Mouse (Mus musculus): ENCODE measurements around the gene Slc25a39.

Slc25a39 gene

DNA sequence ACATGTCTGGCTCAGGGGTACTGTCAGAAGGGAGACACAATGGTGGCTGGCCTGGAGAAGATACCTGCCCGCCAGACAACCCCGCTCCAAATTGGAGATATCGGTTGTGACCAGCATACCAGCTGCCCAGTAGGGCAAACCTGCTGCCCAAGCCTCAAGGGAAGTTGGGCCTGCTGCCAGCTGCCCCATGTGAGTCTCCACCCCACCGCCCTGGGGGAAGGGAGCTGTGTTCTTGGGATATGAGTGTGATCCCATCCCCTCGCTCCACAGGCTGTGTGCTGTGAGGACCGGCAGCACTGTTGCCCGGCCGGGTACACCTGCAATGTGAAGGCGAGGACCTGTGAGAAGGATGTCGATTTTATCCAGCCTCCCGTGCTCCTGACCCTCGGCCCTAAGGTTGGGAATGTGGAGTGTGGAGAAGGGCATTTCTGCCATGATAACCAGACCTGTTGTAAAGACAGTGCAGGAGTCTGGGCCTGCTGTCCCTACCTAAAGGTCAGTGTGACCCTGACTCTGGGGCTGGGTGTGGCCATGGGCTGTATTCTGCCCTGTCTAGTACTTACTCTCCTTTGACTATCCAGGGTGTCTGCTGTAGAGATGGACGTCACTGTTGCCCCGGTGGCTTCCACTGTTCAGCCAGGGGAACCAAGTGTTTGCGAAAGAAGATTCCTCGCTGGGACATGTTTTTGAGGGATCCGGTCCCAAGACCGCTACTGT, 28.2 kb upstream of the Slc25a39 start:
- no peak for DNase-seq

DNA sequence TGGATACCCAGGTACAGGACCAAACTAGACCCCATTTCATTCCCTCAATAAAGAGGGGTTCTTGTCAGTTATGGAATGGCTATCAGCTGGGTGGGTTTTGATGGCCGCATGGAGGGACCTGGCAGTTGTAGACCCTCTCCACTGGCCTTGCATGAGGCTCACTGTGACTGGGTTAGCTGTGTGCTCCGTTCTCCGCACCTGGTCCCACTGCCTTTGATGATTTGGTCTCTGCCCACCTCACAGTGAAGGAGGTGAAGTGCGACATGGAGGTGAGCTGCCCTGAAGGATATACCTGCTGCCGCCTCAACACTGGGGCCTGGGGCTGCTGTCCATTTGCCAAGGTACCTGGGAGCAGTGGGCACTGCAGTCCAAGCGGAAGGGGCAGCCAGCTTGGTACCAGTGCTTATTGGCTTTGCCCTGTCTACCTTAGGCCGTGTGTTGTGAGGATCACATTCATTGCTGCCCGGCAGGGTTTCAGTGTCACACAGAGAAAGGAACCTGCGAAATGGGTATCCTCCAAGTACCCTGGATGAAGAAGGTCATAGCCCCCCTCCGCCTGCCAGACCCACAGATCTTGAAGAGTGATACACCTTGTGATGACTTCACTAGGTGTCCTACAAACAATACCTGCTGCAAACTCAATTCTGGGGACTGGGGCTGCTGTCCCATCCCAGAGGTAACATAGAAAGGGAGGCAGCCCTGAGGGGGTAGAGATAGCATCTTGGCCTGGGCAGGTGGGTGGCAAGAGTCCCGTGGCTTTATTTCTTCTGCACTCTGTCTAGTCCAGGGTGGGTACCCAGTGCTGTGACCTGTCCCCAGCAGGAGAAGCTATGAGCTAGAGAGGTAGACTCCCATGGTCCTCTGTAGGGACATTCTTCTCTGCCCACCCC, 27.3 kb upstream of the Slc25a39 start:
- DNase-seq = no peak

DNA sequence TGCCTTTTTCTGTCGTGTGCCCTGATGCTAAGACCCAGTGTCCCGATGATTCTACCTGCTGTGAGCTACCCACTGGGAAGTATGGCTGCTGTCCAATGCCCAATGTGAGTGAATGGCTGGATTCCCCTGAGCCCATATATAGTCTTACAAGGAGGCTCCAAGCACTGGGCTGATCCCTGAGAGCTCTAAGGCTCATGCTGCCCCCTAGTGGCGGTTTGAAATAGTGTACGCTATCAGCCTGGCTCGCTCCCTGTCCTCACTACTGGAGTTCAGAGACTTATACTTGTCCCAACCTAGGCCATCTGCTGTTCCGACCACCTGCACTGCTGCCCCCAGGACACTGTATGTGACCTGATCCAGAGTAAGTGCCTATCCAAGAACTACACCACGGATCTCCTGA, 26.7 kb upstream of the Slc25a39 start:
- DNase-seq = peak; percentile 93

DNA sequence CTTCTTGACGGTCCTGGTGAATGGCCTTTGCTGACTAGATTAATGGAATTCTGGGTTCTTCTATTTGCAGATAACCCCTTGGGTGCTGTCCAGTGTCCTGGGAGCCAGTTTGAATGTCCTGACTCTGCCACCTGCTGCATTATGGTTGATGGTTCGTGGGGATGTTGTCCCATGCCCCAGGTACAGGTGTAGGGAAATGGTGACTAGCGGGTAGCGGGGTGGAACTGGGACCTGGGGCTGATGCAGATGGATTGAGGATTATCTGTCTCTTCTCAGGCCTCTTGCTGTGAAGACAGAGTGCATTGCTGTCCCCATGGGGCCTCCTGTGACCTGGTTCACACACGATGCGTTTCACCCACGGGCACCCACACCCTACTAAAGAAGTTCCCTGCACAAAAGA, 26.1 kb upstream of the Slc25a39 start:
- no peak for DNase-seq

DNA sequence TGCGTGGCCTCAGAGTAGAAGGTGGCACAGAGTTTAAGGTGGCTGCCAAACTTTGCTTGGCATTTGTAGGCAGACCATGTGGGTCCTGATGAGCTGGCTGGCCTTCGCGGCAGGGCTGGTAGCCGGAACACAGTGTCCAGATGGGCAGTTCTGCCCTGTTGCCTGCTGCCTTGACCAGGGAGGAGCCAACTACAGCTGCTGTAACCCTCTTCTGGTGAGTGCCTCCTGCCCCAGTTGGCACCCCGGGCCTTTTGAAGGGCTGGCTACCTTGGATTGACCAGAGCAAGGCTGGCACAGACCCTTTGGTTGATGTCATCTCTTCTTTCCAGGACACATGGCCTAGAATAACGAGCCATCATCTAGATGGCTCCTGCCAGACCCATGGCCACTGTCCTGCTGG, 25.1 kb upstream of the Slc25a39 start:
- no peak for DNase-seq

DNA sequence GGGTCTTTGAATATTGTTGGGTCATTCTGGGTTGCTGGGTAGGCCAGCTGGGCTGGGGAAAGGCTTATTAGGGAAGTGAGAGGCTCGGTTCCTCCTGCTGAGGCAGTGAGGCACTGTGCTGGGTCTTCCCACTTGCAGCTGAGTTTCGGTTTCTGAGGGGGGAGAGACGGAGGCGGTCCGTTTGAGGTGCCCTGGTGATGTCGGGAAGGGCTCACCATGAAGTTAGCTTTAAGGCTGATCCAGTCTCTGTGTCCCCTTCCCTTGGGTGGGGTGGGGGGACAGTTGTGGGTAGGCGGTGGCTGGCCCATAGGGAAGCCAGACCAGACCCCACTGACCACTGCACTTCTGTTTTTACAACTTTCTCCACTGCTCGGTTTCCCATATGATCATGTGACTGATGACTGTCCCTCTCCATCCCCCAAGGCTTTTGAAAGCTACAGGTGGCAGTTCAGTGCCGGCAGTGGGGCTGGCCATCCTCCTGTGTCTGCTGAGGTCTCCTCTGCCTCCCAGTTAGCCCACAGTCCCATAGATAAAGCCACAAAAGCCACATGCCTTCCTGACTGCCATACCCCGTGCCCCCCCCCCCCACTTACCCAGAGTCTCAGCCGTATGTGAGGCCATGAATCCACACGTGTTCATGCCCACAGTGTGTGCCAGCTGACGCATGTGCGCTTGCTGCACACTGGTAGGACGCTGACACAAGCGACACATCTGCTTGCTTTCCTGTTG, 24.5 kb upstream of the Slc25a39 start:
- no peak for DNase-seq

DNA sequence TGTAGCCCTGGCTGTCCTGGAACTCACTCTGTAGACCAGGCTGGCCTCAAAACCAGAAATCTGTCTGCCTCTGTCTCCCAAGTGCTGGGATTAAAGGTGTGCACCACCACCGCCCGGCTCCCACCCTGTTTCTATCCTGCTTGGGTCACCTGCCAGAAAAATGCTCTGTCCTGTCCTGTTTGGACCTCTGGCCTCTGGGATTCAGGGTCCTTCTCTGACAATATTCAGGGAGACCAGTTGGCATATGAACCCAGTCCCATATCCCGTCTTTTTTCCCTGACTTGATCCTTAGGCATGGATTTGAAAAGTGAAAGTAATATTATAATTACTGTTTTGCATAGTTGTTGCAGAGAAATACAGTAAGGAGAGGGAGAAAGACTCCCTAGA, 24.0 kb upstream of the Slc25a39 start:
- DNase-seq = no peak

DNA sequence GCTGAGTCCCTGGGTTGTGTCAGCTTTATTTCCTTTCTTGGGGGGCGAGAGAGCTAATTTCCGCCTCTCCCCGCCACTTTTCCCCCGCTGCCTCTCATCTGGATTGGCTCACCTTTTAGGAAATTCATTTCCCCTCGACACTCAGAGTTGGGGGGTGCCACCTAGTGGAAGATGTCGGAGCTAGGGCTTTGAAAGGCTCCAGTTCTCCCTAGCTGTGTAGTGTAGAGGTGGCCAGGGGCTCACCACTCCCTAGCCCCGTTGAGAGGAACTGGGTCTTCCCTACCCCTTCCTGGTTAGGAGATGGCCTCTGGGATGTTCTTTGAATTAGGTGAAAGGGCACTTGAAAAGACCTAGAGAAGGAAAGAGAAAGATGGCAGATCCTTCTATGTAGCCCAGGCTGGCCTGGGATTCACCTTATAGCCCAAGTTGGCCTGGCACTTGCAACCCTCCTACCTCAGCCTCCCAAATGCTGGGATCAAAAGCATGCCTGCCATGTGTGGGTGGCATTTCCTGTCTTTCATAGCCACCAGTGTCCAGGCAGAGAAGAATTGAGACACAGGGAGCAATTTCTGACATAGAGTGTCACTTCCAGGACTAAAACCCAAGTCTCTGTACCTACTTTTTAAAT, 23.4 kb upstream of the Slc25a39 start:
- DNase-seq = peak; percentile 86

DNA sequence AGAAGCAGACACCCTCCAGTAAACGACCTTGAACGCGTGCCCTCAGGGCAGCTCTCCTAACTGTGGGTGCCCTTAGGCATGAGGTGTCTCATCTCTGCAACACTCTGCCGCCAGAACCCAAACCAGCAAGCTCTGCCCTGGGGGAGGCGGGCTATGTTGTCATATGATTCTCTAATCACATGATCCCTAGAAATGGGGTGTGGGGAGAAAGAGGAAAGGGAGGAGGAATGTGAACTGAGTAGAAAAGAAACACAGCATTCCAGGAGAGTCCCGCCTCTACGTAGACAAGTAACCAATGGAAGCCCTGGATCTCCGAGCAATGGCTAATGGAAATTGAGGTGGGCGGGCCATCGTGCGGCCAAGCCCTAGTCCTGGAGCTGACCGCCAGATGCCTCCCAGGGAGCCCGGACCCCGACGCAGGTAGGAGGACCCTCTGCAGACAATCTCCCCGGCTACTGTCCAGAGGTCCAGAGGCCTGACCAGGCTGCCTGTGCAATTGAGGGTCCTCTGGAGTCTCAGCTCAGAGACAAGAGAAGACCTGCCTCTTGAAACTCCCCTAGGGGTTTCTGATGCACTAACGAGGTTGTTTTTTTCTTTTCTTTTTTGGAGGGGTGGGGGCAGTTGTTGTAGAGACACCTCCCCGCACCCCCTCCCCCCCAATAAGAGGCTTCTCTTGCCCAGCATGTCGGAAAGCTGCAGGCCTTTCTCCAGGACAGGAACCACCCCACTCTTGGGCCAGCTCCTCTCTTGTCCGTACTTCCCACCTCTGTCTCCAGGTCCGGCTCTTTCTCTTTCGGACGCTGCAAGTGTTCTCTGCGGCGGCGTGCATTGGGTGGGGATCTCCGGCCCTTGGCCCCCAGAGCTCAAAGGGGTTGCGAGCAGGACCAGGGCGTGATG, 22.6 kb upstream of the Slc25a39 start, which contains the start of gene Grn:
Gene Grn, plus strand, starts transcription at position 195 of the 897 bp plus-strand sequence.
- peak; percentile 96 for DNase-seq

DNA sequence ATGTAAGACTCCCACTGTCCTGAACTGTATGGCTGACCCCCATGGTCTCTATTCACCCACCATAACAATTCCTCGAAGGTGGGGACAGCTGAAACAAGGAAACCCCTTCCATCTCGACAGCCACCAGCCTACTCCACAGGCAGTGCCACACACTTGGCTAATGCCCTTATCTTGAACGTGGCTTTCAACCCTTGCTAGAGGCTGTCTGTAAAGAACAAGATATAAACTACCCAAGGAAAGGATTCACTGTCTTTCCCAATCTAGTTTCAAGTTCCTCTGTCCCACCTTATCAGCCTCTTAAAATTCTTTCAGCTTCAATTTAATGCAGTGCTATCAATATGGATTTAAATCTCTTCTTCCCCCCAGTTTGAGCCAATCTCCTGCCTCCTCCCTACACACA, 21.8 kb upstream of the Slc25a39 start:
- DNase-seq = no peak

DNA sequence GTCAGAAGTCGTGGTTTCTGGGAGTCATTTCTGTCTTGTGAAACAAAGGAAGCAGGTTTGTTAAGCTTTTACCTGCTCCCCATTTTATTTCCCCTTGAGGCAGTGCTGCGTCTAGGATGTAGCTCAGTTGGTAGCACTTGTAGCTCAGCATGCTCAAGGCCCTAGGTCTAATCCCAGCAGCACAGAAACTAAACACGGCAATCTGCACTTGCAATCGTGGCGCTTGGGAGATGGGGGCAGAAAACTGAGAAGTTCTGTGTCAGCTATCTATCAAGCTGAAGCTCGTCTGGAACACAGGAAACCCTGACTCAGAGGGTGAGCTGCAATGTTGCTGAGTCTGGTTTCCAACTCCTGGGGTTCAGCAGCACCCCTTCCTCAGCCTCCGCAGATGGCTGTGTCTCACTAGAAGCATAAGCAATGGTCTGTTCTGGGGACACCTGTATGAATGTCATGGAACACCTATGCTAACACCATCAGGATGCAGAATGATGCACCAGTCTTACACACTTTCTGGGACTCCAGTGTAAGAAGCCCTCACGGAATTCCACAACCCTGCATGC, 21.3 kb upstream of the Slc25a39 start:
- DNase-seq = no peak

DNA sequence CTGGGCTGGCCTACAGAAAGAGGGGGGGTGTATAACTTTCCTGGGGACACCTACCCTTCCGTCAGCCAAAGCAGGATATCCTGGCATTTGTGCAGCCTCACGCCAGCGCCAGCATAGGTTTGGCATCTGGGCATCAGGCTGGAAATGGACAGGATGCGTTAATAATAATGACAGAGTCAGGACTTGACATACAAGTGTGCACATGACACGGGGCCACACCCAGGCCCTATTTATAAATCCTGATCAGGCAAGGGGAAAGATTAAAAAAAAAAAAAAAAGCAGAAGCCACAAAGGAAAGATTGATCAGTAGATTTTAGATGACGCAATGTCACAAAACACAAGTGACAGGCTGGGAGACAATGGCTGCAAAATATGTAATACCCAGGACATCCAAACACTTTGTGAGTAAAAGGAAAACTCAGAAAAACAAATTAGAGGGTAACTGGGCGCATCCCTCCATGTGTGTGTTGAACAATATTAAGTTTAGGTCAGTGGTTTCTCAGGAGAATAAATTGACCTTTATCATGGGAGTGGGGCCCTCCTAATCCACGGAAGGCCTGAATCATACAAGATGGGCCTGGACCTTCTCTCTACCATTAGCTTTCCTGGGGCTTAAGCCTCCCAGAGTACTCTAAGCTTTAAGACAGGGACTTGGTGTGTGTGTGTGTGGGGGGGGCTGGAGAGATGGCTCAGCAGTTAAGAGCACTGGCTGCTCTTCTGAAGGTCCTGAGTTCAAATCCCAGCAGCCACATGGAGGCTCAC, 18.0 kb upstream of the Slc25a39 start:
- no peak for DNase-seq

DNA sequence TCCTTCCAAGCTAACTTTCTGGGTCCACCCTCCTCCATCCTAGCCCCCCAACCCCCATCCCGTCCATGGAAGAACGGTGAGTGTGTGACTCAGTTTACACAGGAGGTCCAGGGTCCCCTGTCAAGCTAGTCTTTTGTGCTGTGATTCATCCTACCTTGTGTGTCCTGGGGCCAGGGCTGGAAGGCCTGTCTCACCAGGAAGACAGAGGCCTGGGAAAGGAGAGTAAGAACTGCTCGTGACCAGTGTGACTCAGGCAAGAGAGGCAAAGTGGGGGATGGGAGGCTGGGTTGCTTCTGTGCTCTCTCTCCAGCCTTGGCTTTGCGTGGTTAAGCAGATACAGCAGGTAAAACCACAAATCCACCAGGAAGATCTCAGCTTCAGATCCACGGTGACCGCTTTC, 16.9 kb upstream of the Slc25a39 start:
- DNase-seq = no peak

DNA sequence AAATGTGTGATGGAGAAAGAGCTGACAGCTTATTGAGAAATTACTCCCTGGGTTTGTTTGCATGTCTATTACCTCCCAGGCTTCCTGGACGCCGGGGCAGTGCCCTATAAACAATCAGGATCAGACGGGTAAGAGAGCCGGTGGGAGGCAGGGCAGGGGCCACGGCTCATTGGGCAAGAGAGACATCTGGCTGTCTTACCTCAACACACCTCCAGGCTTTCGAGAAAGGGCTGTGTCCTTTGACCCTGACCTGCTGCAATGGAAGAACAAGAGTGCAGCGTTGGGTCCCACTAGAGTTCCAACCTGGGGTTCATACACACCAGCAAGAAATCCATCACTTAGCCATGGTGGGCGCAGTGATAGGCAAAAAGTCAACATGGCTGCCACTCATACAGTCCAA, 13.8 kb upstream of the Slc25a39 start:
- DNase-seq = no peak

DNA sequence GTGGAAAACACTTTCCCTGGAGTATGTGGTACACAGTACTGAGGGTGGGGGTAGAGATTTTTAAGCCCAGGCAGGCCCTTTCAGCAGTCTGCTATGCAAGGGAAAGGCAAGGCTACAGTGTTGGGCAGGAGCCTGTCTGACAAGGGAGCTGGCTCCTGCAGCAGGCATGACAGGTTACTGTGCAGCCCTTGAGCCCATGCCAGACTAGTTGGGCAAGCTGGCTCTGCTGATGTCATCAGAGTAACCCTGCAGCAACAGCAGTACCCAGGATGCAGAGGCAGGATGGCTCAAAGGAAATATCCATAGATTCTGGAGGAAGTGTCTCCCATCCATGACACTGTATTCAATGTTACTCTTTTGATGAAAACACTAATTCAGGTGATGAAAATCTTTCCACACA, 11.1 kb upstream of the Slc25a39 start:
- DNase-seq = no peak

DNA sequence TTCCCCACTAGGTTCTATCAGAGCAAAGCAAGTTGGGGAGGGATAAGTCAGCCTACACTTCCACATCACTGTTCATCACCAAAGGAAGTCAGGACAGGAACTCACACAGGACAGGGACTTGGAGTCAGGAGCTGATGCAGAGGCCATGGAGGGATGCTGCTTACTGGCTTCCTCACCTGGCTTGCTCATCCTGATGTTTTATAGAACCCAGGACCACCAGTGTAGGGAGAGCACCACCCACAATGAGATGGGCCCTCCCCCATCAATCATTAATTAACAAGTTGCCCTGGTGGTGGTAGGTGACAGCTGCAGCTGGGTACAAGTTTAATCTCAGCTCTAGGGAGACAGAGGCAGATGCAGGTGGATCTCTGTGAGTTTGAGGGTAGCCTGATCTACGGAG, 9.4 kb upstream of the Slc25a39 start:
- DNase-seq = no peak

DNA sequence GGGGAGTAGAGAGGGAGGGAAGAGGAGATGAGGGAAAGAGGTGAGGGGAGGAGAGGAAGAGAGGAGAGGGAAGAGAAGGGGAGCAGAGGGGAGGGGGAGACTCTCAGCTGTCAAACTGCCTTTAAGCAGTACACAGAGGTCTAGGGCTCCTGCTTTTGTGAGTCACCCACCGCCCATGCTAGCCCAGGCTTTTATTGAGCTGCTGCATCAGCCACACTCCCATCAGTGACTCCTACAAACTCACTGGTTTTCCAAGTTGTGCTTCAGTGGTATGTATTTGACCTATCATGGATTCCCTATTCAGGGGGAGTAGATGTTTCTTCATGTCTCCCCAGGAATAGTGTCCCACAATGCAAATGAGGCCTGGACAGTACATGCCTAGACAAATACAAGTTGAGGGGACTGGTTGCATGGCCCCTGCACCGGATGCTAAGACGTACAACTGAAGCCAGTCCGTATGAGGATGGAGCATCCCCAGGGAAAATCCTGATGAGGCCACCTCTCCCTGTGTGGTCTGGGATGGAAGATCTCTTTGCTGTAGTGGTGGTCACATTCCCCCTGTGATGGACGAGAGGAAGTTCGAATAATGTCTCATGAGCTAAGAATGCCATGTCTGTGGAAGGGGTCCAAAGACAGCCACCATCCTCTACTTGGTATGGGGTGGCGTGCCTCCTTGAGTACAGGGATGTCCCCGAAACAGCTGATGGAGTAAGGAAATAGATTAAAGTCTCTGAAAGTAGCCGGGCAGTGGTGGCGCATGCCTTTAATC, 7.5 kb upstream of the Slc25a39 start:
- no peak for DNase-seq

DNA sequence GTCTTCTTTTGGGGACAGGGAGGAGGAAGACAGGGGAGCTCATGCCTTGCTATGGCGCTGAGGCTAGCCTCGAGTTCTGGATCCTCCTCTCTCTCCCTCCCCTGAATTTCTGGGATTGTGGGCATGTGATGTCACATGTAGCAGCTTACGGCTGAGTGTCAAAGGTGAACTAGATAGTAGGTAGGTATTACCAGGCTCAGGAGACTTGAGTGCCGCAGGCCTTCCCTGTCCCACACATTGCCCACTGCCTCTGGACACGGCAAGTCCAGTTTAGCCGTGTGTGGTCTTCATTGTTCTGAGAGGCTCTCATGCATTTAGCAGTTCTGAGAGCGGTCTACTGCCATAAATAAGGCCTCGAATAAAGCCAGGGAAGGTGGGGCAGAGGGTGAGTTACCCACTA, 5.3 kb upstream of the Slc25a39 start:
- no peak for DNase-seq

DNA sequence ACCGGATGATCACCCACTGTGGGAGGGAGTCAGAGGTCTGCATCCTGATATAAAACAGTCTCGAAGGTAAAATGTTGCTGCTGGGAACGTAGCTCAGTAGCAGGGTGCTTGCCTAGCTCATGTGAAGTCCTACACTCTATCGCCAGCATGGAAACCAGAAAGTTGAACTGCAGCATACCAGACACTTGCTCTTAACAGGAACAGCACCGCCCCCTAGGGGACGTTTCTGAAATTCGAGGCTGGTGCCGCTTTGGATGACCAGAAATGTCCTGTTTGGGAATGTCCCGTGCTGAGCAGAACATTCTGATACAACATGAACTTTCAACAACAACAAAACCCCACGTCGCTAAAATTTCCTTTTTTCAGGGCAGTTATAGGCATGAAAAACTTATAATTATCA, 4.0 kb upstream of the Slc25a39 start:
- DNase-seq = peak; percentile 92

DNA sequence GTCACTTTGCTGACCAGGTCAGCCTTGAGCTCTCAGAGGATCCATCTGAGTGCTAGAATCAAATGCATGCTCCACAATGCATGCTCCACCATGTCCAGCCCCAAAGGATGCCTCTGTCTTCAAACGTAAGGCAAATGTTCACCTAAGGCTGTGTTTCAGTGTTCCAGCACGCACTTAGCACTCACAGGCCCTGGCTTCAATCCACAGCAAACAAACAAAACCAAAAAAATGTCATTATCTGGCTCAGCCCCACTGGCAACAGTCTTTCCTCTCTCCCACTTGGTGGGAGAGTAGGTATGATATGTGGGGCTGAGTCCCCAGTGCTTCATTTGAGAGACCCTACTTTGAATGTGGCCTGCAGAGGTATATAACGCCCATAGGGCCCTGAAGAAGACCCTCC, 3.3 kb upstream of the Slc25a39 start:
- DNase-seq = no peak

All from retina, postnatal 1 day (tissue).